Mouse (Mus musculus) midbrain, embryonic 14.5 days (tissue): ENCODE measurements around the gene Prtg. TPM values are rescaled to one million over a fixed set of nuclear protein-coding genes. Genes with fewer than 3 reads are reported as not detected.

Experiments
- ATAC-seq: fragments of 200-750 bp; cut with Nextera tagmentation; 2 replicates; pipeline ENCODE4 v1.8.0; 2017; ENCODE audit warnings: moderate number of reproducible peaks, moderate library complexity; ENCODE audit not compliant: low FRiP score, low TSS enrichment
- DNase-seq: peaks from one replicate; pipeline ENCODE4 v3.0.0-alpha.2; 2015
- H3K27ac ChIP-seq: fragments of 300-500 bp; sonication (generic); replicated peaks from 2 replicates; pipeline ENCODE4 v1.5.1; 2014; ENCODE audit warnings: mild to moderate bottlenecking, low read depth, low read length, moderate library complexity
- H3K27me3 ChIP-seq: fragments of 300-500 bp; sonication (generic); 2 replicates; pipeline ENCODE4 v1.6.1; 2014; ENCODE audit warnings: low read length, control low read depth, mixed read lengths; ENCODE audit not compliant: control insufficient read depth, insufficient read depth
- H3K36me3 ChIP-seq: fragments of 300-500 bp; sonication (generic); 2 replicates; pipeline ENCODE4 v1.6.1; 2014; ENCODE audit warnings: low read length, control low read depth; ENCODE audit not compliant: control insufficient read depth, insufficient read depth
- H3K4me1 ChIP-seq: fragments of 300-500 bp; sonication (generic); 2 replicates; pipeline ENCODE4 v1.6.1; 2014; ENCODE audit warnings: mild to moderate bottlenecking, antibody characterized with exemption, low read length, control low read depth; ENCODE audit not compliant: control insufficient read depth, insufficient read depth
- H3K4me2 ChIP-seq: fragments of 300-500 bp; sonication (generic); 2 replicates; pipeline ENCODE4 v1.6.1; 2014; ENCODE audit warnings: mild to moderate bottlenecking, low read length, moderate library complexity
- H3K4me3 ChIP-seq: fragments of 300-500 bp; sonication (generic); replicated peaks from 2 replicates; pipeline ENCODE4 v1.5.1; 2014; ENCODE audit warnings: low read depth, low read length
- H3K9ac ChIP-seq: fragments of 300-500 bp; sonication (generic); replicated peaks from 2 replicates; pipeline ENCODE4 v1.6.1; 2014; ENCODE audit warnings: mild to moderate bottlenecking, low read length, moderate library complexity
- H3K9me3 ChIP-seq: fragments of 300-500 bp; sonication (generic); 2 replicates; pipeline ENCODE4 v1.6.1; 2016; ENCODE audit warnings: low read length, control low read depth, mixed read lengths; ENCODE audit not compliant: control insufficient read depth
- WGBS: fragments of 180-500 bp; shearing (Covaris S2); extraction: QIAGEN DNeasy Blood & Tissue Kit; methylation state at CpG from one replicate; pipeline ENCODE4 v1.1.7; 2014; 5-methylcytosine and 5-hydroxymethylcytosine counted together
- polyA plus RNA-seq: library from polyadenylated mRNA; unstranded; fragments of >200 nt; fragmentation: Nextera tagmentation; extraction: Ambion mirVana; gene quantifications from 2 replicates; pipeline ENCODE4 v1.2.1, GENCODE M21; 2014

Prtg gene
- polyA plus RNA-seq, 1 experiment from 2014 or later = 0.54 TPM

DNA sequence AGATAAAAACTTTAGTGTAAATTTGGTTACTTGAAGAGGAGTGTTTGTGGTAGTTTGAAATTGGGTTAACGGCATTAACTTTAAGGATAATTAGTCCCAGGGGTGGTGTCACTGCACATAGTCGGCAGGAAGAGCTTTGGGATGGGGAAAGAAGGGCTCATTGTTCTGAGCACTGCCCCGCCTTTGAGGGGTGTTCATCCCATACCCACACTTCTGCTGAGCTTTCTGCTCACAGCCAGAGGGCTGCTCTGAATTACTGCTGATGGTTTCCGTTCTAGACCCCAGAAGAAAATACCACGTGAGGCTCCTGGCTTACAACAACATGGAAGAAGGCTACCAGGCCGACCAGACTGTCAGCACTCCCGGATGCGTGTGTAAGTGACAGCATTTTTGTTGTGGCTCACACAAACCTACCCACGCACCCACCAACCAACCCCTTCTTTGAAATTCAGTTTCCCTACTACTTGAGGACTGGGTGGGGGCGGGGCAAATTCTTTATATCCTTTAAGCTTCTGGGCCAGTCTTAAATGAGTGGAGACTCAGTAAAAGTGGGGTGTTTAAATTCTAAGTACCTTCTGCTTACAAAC lies 83.9 kb downstream of the Prtg start:
- Histone ChIP-seq H3K4me2 (no peak overlapping the region), H3K27me3 (no peaks in the 10 kb centered on the region)

DNA sequence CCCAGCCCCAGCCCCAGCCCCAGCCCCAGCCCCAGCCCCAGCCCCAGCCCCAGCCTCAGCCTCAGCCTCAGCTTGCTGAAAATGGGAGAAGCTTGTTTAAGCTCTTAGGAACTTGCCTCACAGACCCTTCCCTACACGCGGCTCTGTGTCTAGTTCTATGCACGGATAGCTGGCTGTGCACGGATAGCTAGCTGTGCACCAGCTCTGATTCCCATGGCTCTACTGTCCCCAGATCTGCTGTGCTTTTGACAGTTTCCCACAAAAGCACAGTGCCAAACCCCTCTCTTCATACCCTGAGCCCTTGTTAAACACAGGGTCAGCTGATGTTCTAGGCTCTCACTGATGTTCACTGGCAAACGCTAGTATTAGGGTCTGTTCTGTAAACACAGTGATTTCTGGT lies 86.1 kb downstream of the Prtg start:
- Histone ChIP-seq H3K9ac (no peak overlapping the region), H3K4me1 (no peaks in the 10 kb centered on the region), H3K36me3 (no peaks in the 10 kb centered on the region), H3K9me3 (no peaks in the 10 kb centered on the region), H3K27me3 (no peaks in the 10 kb centered on the region), H3K4me3 (no peak overlapping the region), H3K4me2 (no peak overlapping the region), H3K27ac (no peak overlapping the region)
- DNase-seq (no peak), ATAC-seq (no peak)
- WGBS = 95% methylated on average over 5 of the region's 5 CpGs

More for the DNA sequence above, 83.9 kb downstream of the Prtg start:
- no peak for DNase-seq
- Histone ChIP-seq H3K9ac (no peak overlapping the region), H3K36me3 (no peaks in the 10 kb centered on the region), H3K27ac (no peak overlapping the region), H3K9me3 (no peaks in the 10 kb centered on the region), H3K4me1 (no peaks in the 10 kb centered on the region), H3K4me3 (no peak overlapping the region)
- ATAC-seq = no peak
- WGBS = 88% methylated on average over 10 of the region's 10 CpGs

DNA sequence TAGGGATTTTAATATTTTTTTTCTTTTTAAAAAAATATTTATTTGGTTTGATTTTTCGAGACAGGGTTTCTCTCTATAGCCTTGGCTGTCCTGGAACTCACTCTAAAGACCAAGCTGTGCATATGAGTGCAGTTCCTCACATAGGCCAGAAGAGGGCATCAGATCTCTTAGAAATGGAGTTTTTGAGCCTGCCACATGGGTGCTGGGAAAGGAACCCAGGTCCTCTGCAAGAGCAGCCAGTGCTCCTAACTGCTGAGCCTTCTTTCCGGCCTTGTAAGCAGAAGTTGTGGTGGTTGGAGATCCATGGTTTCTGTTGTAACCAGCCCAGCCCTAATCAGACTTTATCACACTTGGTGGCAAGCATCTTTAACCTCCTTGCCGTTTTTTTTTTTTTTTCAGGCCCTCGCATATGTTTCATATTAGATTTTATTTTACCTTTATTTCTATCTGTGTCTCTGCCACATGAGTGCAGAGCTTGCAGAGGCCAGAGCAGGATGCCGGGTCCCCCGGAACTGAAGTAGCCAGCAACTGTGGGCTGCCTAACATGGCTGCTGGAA lies 88.2 kb downstream of the Prtg start:
- Histone ChIP-seq H3K9ac (no peak overlapping the region), H3K27me3 (no peaks in the 10 kb centered on the region), H3K4me2 (no peak overlapping the region), H3K4me1 (no peaks in the 10 kb centered on the region), H3K4me3 (no peak overlapping the region), H3K36me3 (no peaks in the 10 kb centered on the region), H3K27ac (no peak overlapping the region), H3K9me3 (no peaks in the 10 kb centered on the region)
- WGBS = 96% methylated on average over 6 of the region's 6 CpGs
- no peak for DNase-seq
- no peak for ATAC-seq

DNA sequence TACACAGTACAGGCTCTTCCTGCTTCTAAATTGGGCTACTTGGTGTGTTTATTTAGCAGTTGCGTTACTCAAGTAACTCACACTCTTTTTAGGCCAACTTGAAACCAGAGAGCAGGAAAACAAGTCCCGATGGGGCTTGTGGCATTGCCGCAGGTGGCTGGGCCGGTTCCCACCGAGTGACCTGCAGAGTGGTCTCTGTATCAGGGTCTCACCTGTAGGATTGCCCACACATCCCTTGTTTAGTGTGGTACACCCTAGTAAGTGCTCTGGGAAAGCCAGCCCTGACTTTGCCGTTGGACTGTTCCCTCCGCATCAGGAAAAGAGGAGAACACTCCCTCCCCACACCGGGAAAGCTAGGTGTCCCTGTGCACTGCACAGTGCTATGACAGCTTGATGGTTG lies 95.4 kb downstream of the Prtg start:
- Histone ChIP-seq H3K9ac (no peak overlapping the region), H3K4me1 (no peaks in the 10 kb centered on the region), H3K4me2 (no peak overlapping the region), H3K27me3 (no peaks in the 10 kb centered on the region), H3K9me3 (no peaks in the 10 kb centered on the region), H3K27ac (no peak overlapping the region), H3K4me3 (no peak overlapping the region), H3K36me3 (no peaks in the 10 kb centered on the region)
- 92% methylated on average over 8 of the region's 8 CpGs for WGBS
- DNase-seq = no peak
- no peak for ATAC-seq

DNA sequence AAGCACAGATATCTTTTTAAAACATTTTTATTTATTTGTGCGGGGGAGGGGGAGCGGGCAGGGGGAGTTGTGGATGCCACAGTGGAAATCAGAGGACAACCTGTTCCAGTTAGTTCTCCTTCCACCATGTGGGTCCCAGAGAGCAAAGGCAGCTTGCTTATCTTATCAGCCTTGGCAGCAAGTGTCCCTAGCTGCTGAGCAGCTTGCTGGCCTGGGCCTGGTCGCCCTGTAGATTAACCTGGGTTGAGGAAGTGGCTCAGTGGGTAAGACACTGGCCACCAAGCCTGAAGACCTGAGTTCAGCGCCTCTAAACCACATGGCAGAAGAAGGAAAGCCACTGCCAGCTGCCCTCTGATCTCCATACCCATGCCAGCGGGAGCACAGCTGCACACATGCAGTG lies 95.9 kb downstream of the Prtg start:
- DNase-seq (no peak), ATAC-seq (no peak)
- Histone ChIP-seq H3K9ac (no peak overlapping the region), H3K36me3 (no peaks in the 10 kb centered on the region), H3K27me3 (no peaks in the 10 kb centered on the region), H3K4me3 (no peak overlapping the region), H3K9me3 (no peaks in the 10 kb centered on the region), H3K4me2 (no peak overlapping the region), H3K4me1 (no peaks in the 10 kb centered on the region), H3K27ac (no peak overlapping the region)
- WGBS = 93% methylated on average over 5 of the region's 5 CpGs

DNA sequence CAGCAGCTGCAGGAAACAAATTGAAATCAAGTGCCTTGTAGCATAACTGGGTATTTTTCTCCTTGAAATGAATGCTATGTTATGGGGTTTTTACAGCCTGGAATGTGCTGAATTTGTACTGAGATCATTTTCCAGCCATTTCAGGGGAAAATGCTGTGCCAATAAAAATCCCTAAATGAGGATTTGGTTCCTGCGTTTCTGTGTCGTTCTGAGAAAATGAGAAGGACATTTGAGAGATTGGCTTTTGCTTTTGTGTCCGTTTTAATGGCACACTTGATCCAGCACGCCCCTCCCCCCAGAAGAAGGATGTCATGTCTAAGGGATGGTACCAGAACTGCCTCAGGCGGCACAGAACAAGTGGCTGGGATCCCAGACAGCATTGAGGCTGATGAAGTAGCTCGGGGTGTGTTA lies 100.0 kb downstream of the Prtg start:
- 82% methylated on average over 6 of the region's 6 CpGs for WGBS
- Histone ChIP-seq H3K9ac (no peak overlapping the region), H3K27ac (no peak overlapping the region)

DNA sequence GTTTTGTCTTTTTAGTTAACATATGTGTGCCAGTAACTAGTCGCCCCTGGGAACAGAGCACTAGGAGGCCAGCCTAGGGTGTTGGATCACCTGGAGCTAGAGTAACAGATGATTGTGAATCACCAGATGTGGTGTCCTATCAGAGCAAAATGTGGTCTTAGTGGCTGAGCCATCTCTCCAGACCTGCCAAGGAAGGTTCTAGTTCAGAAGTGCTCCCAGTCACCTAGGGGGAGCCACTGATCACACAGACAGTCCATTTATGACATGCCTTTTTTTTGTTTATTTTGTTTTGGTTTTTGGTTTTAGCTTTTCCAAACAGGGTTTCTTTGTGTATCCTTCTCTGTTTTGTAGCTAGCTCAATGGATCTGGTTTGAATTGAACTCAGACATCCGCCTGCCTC lies 104.7 kb downstream of the Prtg start:
- H3K4me1 ChIP-seq = no peaks in the 10 kb centered on the region
- no peak overlapping the region for H3K27ac ChIP-seq
- no peaks in the 10 kb centered on the region for H3K9me3 ChIP-seq
- WGBS = 86% methylated on average over 2 of the region's 2 CpGs
- no peaks in the 10 kb centered on the region for H3K36me3 ChIP-seq
- H3K27me3 ChIP-seq = no peaks in the 10 kb centered on the region
- H3K4me3 ChIP-seq = no peak overlapping the region
- H3K4me2 ChIP-seq = no peak overlapping the region
- no peak for DNase-seq
- no peak overlapping the region for H3K9ac ChIP-seq
- ATAC-seq = no peak

More for the DNA sequence above, 100.0 kb downstream of the Prtg start:
- Histone ChIP-seq H3K4me1 (no peaks in the 10 kb centered on the region), H3K9me3 (no peaks in the 10 kb centered on the region), H3K27me3 (no peaks in the 10 kb centered on the region), H3K4me2 (no peak overlapping the region), H3K36me3 (no peaks in the 10 kb centered on the region), H3K4me3 (no peak overlapping the region)
- ATAC-seq = no peak
- no peak for DNase-seq

DNA sequence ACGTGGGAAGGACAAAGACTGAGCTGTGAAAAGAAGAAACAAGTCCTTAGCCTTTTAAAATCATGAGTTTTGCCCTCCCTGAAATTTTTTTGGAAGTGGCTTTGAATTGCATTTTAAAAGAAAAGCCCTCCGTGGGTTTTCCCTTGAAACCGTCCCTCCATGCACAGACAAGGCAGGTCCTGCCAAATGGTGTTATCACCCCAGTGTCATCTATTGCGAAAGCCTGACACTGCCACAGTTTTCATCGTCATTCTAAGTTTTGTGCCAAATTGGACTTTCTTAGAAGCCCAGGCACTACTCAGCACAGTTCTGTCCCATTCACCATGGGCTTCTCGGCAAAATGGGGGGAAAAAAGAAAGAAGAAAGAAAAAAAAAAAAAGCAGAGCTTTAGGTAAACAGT lies 106.9 kb downstream of the Prtg start:
- no peak for DNase-seq
- Histone ChIP-seq H3K27me3 (no peaks in the 10 kb centered on the region), H3K36me3 (no peaks in the 10 kb centered on the region), H3K9me3 (no peaks in the 10 kb centered on the region), H3K4me2 (no peak overlapping the region), H3K27ac (no peak overlapping the region), H3K4me3 (no peak overlapping the region), H3K4me1 (no peaks in the 10 kb centered on the region), H3K9ac (no peak overlapping the region)
- 85% methylated on average over 6 of the region's 6 CpGs for WGBS
- ATAC-seq = no peak

DNA sequence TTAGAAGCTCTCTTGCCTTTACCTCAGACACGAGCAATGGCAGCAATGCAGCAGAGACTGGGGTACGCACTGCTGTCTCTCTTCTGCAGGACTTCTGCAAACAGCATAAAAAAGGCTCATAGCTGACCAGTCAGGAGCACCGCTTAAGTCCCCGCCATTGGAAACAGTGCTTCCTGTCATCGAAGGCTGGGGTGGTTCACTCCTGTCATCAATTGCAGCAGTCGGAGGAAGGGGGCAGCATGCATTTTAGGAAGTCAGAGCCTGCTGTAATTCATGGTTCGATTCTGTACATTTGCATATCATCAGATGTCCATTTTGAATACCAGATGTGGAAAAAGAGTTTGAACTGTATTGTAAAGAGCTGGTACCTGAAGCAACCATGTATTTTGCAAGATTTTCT lies 109.1 kb downstream of the Prtg start:
- Histone ChIP-seq H3K9me3 (no peaks in the 10 kb centered on the region), H3K4me2 (no peak overlapping the region), H3K9ac (no peak overlapping the region), H3K36me3 (no peaks in the 10 kb centered on the region), H3K27me3 (no peaks in the 10 kb centered on the region), H3K4me3 (no peak overlapping the region), H3K4me1 (no peaks in the 10 kb centered on the region), H3K27ac (no peak overlapping the region)
- ATAC-seq = no peak
- 75% methylated on average over 7 of the region's 7 CpGs for WGBS
- DNase-seq = no peak
